Mouse (Mus musculus): Measurements from ENCODE around the gene Ptprc.

- TF ChIP-seq GATA1 (IDR thresholded peaks at IDR 0.05; ENCODE audit: low read length) (no peak), TAL1 (IDR thresholded peaks at IDR 0.05; ENCODE audit: low read length) (no peak)
Measured at GRCm38 (mm10) chr1:138188131-138188530, 12.6 kb upstream of the Ptprc start.

Measured in erythroblast, embryonic 14.5 days (primary cell).